8 mouse cellular contexts compared by ENCODE assay signal in the genomic region with DNA sequence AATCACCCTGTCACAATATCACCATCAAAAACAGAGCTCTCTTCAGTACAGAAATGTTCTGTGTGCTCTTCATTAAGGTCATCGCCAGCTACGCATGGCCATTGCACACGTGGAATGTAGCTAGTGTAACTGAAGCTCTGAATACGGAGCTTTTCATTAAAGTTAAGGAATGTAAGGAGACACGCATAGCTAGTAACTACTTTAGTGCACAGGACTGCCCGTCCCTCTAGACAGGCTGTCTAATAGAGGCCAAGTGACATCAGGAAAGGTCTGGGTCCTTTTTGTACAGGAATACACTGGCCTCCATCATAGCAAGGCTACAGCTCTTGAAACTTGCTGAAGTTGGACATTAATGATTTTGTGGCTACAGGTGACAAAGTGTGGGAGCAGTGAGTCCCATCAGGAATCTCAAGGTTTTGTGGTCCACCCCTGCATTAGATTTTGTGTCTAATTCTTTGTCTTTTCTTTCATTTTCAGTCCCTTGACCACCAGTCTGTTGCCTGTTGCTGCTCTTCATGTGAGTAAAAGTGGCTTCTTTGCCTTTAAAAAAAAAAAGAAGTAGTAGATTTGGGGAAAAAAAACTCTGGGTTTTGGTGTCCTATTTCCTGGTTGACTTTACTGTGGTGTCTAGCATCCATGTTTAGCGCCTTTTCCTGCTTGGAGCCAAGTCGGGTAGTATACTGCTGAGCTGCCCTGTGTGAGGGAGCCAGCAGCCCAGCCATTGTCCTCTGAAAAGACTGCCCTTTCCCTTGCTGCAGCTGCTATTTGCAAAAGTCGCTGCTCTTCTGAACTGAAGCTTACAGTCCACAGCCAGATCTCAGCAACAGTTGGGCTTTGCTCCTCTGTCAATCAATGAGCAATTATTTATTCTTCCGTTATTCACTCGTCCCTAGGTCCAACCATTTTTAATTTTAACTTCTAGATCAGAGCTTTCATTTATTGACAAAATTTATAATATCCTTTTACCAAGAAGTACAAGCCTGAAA.
A peak's percentile ranks its signal among the peaks of the same experiment; 100 is the strongest.
DNase-seq lines count a peak whose midpoint lies in the region; ATAC-seq and TF ChIP-seq lines count a peak whose summit lies in the region.

No protein-coding gene starts in this region.

- no peak overlapping the region for H3K27ac ChIP-seq in forebrain, embryonic 11.5 days (ENCODE audit: low read depth, low read length)
- H3K27ac ChIP-seq in forebrain, embryonic 15.5 days (replicated peaks), result no peak overlapping the region
- H3K27ac ChIP-seq in left cerebral cortex, adult 2 months, result peak overlapping the region; percentile 81; the same call in 1 of the 2 replicates
- H3K27ac ChIP-seq in embryonic facial prominence, embryonic 11.5 days (replicated peaks; ENCODE audit: low read depth, low read length), result no peak overlapping the region

- TF ChIP-seq POLR2A in myocyte (IDR thresholded peaks at IDR 0.05; ENCODE audit: insufficient read length, low read depth), result no peak

- no peak overlapping the region for H3K4me3 ChIP-seq in forebrain, embryonic 11.5 days (ENCODE audit: low read depth, low read length)
- H3K4me3 ChIP-seq in forebrain, embryonic 15.5 days, result no peak overlapping the region
- no peak overlapping the region for H3K4me3 ChIP-seq in left cerebral cortex, adult 2 months
- no peak overlapping the region for H3K4me3 ChIP-seq in embryonic facial prominence, embryonic 11.5 days (ENCODE audit: low read depth, low read length)
- H3K4me3 ChIP-seq in myocyte, result no peak overlapping the region

- no peaks in the 10 kb centered on the region for H3K9me3 ChIP-seq in forebrain, embryonic 11.5 days (ENCODE audit: control insufficient read depth, low read length)
- no peaks in the 10 kb centered on the region for H3K9me3 ChIP-seq in forebrain, embryonic 15.5 days
- no peaks in the 10 kb centered on the region for H3K9me3 ChIP-seq in embryonic facial prominence, embryonic 11.5 days (replicated peaks; ENCODE audit: control insufficient read depth, low read length)

- H3K4me1 ChIP-seq in forebrain, embryonic 11.5 days (replicated peaks; ENCODE audit: control insufficient read depth, insufficient read depth, low read length), result peaks cover 11% of the 10 kb centered on the region; the same call in 1 of the 2 replicates
- peaks cover 50% of the 10 kb centered on the region for H3K4me1 ChIP-seq in forebrain, embryonic 15.5 days
- H3K4me1 ChIP-seq in embryonic facial prominence, embryonic 11.5 days (ENCODE audit: control insufficient read depth, insufficient read depth, low read length), result no peaks in the 10 kb centered on the region

- ATAC-seq in forebrain, embryonic 11.5 days (replicated peaks; ENCODE audit: low FRiP score), result 0 out of 2 replicates have a peak, but pooled peaks have one; percentile 33
- ATAC-seq in forebrain, embryonic 15.5 days (replicated peaks), result no peak
- ATAC-seq in embryonic facial prominence, embryonic 11.5 days (replicated peaks; ENCODE audit: insufficient number of reproducible peaks, low FRiP score, low TSS enrichment, low read depth), result peak; percentile 59; the same call in 1 of the 2 replicates

- H3ac ChIP-seq in myocyte (ENCODE audit: control insufficient read depth, insufficient read length), result no peak overlapping the region

- no peak overlapping the region; the same call in 1 of the 2 replicates for H3K9ac ChIP-seq in forebrain, embryonic 11.5 days (ENCODE audit: low read length)
- H3K9ac ChIP-seq in forebrain, embryonic 15.5 days (replicated peaks), result no peak overlapping the region
- no peak overlapping the region for H3K9ac ChIP-seq in embryonic facial prominence, embryonic 11.5 days (replicated peaks; ENCODE audit: low read length)

- no peaks in the 10 kb centered on the region for H3K27me3 ChIP-seq in forebrain, embryonic 11.5 days (ENCODE audit: control insufficient read depth, insufficient read depth, low read length)
- no peaks in the 10 kb centered on the region for H3K27me3 ChIP-seq in forebrain, embryonic 15.5 days
- H3K27me3 ChIP-seq in embryonic facial prominence, embryonic 11.5 days (ENCODE audit: control insufficient read depth, insufficient read depth, low read length), result no peaks in the 10 kb centered on the region
- H3K27me3 ChIP-seq in myocyte (ENCODE audit: control insufficient read depth, insufficient read depth, insufficient read length), result no peaks in the 10 kb centered on the region

- H3K79me2 ChIP-seq in myocyte (ENCODE audit: control insufficient read depth, insufficient read depth), result no peaks in the 10 kb centered on the region

- no peak overlapping the region for H3K4me2 ChIP-seq in forebrain, embryonic 11.5 days (ENCODE audit: low read depth, low read length, severe bottlenecking)
- no peak overlapping the region for H3K4me2 ChIP-seq in forebrain, embryonic 15.5 days (replicated peaks)
- no peak overlapping the region for H3K4me2 ChIP-seq in embryonic facial prominence, embryonic 11.5 days (ENCODE audit: low read depth, low read length)
- H3K4me2 ChIP-seq in myocyte (ENCODE audit: low read depth), result peak overlapping the region; percentile 19

- no peak for DNase-seq in forebrain, embryonic 11.5 days (ENCODE audit: low spot score)
- no peak for DNase-seq in left cerebral cortex, adult 2 months (ENCODE audit: extremely low spot score in 1 of 2, low spot score in 2 of 2)
- DNase-seq in left cerebral cortex, postnatal 25 days (ENCODE audit: low spot score in 2 of 2), result no peak
- DNase-seq in embryonic facial prominence, embryonic 11.5 days (ENCODE audit: low spot score), result peak; percentile 37
- DNase-seq in spleen, postnatal 36 days (ENCODE audit: low spot score in 2 of 2), result no peak
- DNase-seq in thymus, postnatal 36 days, result no peak

- WGBS in forebrain, embryonic 11.5 days, result 45% methylated on average over 11 of the region's 11 CpGs
- WGBS in forebrain, embryonic 15.5 days, result 40% methylated on average over 11 of the region's 11 CpGs
- 46% methylated on average over 11 of the region's 11 CpGs for WGBS in embryonic facial prominence, embryonic 11.5 days

- TF ChIP-seq CTCF in left cerebral cortex, adult 2 months (IDR thresholded peaks at IDR 0.05), result no peak

- no peaks in the 10 kb centered on the region for H3K36me3 ChIP-seq in forebrain, embryonic 11.5 days (ENCODE audit: control insufficient read depth, insufficient read depth, low read length)
- no peaks in the 10 kb centered on the region for H3K36me3 ChIP-seq in forebrain, embryonic 15.5 days
- no peaks in the 10 kb centered on the region for H3K36me3 ChIP-seq in embryonic facial prominence, embryonic 11.5 days (replicated peaks; ENCODE audit: control insufficient read depth, insufficient read depth, low read depth, low read length)
- H3K36me3 ChIP-seq in myocyte (ENCODE audit: control insufficient read depth, insufficient read depth), result no peaks in the 10 kb centered on the region

- intact Hi-C loops in left cerebral cortex, adult 2 months (cut with DNase I), result no loop called here
- intact Hi-C loops in left cerebral cortex, postnatal 25 days (cut with DNase I), result no loop called here

TF ChIP-seq in myocyte, 11 proteins besides CTCF, POLR2A, EP300 and RAD21:
- no peak for TF ChIP-seq SRF (IDR thresholded peaks at IDR 0.05; ENCODE audit: control insufficient read depth, insufficient read length, low read depth)
- peak in 1 of 3 experiments; percentile 51 for TF ChIP-seq MYOD1 (IDR thresholded peaks at IDR 0.05; ENCODE audit: control insufficient read depth in 1 of 3, insufficient read length in 2 of 3, low read depth in 2 of 3)
- TF ChIP-seq MYOG (IDR thresholded peaks at IDR 0.05; ENCODE audit: control insufficient read depth in 1 of 3, insufficient read depth in 1 of 3, insufficient read length in 2 of 3, low read depth in 2 of 3), result peak in 2 of 3 experiments; percentile 9 to 26
- TF ChIP-seq TCF3 (IDR thresholded peaks at IDR 0.05; ENCODE audit: insufficient read length, low read depth), result no peak
